Mouse (Mus musculus): ENCODE data around the gene Bub1b. TPM values are rescaled to one million over a fixed set of nuclear protein-coding genes. Genes with fewer than 3 reads are reported as not detected.

Bub1b gene
- total and polyA plus RNA-seq, 2 experiments from 2014 or later = 14.8 to 37.7 TPM

GRCm38 (mm10) chr2:118573135-118573534 is 24.9 kb upstream of the Bub1b start:
- ATAC-seq (ENCODE audit: insufficient read depth, low read depth) (no peak), DNase-seq (ENCODE audit: low spot score) (no peak)
- Histone ChIP-seq H3K9me3 (replicated peaks; ENCODE audit: control insufficient read depth, low read length) (no peaks in the 10 kb centered on the region), H3K4me2 (ENCODE audit: low read depth, low read length) (no peak overlapping the region), H3K9ac (replicated peaks; ENCODE audit: low read depth, low read length) (no peak overlapping the region), H3K4me1 (ENCODE audit: control insufficient read depth, insufficient read depth) (no peaks in the 10 kb centered on the region), H3K27ac (ENCODE audit: low read depth) (no peak overlapping the region), H3K36me3 (replicated peaks; ENCODE audit: control insufficient read depth, insufficient read depth, low read length) (no peaks in the 10 kb centered on the region), H3K4me3 (ENCODE audit: low read depth, low read length) (no peak overlapping the region), H3K27me3 (ENCODE audit: control insufficient read depth, insufficient read depth, low read length) (no peaks in the 10 kb centered on the region)
- 75% methylated on average over 3 of the region's 3 CpGs for WGBS
- TF ChIP-seq EP300 (IDR thresholded peaks at IDR 0.05; ENCODE audit: low read depth) = no peak
- no peak for TF ChIP-seq CTCF (IDR thresholded peaks at IDR 0.05; ENCODE audit: low read depth)

DNA sequence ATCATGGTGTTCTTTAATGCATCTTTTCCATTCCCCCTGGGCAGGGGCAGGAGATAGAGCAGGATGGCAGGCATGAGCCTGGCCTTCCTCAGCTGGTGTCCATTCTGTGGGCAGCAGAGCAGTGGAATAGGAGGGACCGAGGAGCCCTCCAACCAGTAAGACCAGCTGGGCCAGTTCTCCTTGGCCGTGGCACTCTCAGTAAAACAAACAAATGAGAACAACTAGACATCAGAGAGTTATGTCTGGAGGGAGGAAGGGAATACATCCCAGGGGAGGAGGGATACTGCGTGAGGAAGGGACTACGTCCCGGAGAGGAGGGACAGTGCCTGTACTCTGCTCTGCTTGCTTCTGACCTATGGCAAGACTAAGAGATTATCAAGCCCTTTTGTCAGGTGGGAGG is 12.0 kb upstream of the Bub1b start:
- Histone ChIP-seq H3K4me3 (ENCODE audit: low read depth, low read length) (no peak overlapping the region), H3K9ac (replicated peaks; ENCODE audit: low read depth, low read length) (no peak overlapping the region), H3K9me3 (replicated peaks; ENCODE audit: control insufficient read depth, low read length) (no peaks in the 10 kb centered on the region), H3K27ac (ENCODE audit: low read depth) (no peak overlapping the region), H3K4me2 (ENCODE audit: low read depth, low read length) (no peak overlapping the region), H3K4me1 (ENCODE audit: control insufficient read depth, insufficient read depth) (no peaks in the 10 kb centered on the region), H3K36me3 (replicated peaks; ENCODE audit: control insufficient read depth, insufficient read depth, low read length) (no peaks in the 10 kb centered on the region), H3K27me3 (ENCODE audit: control insufficient read depth, insufficient read depth, low read length) (no peaks in the 10 kb centered on the region)
- DNase-seq (ENCODE audit: low spot score) (no peak), ATAC-seq (ENCODE audit: insufficient read depth, low read depth) (no peak)
- TF ChIP-seq EP300 (IDR thresholded peaks at IDR 0.05; ENCODE audit: low read depth) (no peak), CTCF (IDR thresholded peaks at IDR 0.05; ENCODE audit: low read depth) (no peak)
- 72% methylated on average over 5 of the region's 5 CpGs for WGBS

DNA sequence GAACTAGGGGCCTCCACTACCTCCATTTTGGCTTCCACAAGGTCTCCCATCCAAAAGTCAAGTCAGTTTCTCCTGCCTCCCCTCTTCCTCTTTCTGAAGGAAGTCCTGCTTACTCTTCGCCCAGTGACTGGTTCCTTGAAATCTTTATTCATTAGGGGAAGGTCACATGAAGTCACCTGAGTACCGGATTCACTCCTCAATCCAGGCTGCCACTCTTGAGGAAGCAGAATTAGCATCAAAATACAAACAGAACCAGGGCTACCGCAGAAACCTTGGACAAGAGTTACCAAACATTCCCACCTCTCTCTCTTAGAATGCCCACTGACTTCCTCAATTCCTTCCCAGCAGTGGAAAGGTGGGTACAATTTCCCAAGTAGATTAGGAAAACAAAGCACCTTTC is 10.3 kb upstream of the Bub1b start:
- DNase-seq (ENCODE audit: low spot score) (no peak), ATAC-seq (ENCODE audit: insufficient read depth, low read depth) (no peak)
- Histone ChIP-seq H3K4me3 (ENCODE audit: low read depth, low read length) (no peak overlapping the region), H3K4me1 (ENCODE audit: control insufficient read depth, insufficient read depth) (no peaks in the 10 kb centered on the region), H3K27me3 (ENCODE audit: control insufficient read depth, insufficient read depth, low read length) (no peaks in the 10 kb centered on the region), H3K27ac (ENCODE audit: low read depth) (no peak overlapping the region), H3K4me2 (ENCODE audit: low read depth, low read length) (no peak overlapping the region), H3K36me3 (replicated peaks; ENCODE audit: control insufficient read depth, insufficient read depth, low read length) (no peaks in the 10 kb centered on the region), H3K9me3 (replicated peaks; ENCODE audit: control insufficient read depth, low read length) (no peaks in the 10 kb centered on the region), H3K9ac (replicated peaks; ENCODE audit: low read depth, low read length) (no peak overlapping the region)
- TF ChIP-seq EP300 (IDR thresholded peaks at IDR 0.05; ENCODE audit: low read depth) (no peak), CTCF (IDR thresholded peaks at IDR 0.05; ENCODE audit: low read depth) (no peak)
- 73% methylated on average over 3 of the region's 3 CpGs for WGBS

DNA sequence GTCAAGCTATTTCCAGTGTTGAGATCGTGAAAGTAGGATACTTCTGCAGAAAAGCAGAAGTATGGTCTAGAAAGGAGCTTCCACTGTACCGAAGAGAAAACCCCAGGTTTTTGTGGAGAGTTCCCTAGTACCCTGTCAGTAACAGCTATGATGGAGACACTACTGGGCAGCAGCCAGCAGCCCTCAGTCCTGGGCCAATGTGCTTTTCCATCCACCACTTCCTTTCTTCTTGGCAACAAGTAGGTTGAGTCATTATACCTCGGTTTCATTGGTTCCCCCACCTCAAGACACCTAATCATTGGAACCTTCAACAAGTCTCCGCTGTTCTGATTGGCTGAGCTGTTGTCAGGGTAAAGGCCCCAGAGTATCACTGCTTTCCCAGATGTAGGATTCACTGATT is 6.9 kb upstream of the Bub1b start:
- H3K9ac ChIP-seq (replicated peaks; ENCODE audit: low read depth, low read length) = no peak overlapping the region
- WGBS = 72% methylated on average over 4 of the region's 4 CpGs
- no peak overlapping the region for H3K27ac ChIP-seq (ENCODE audit: low read depth)
- no peak for TF ChIP-seq EP300 (IDR thresholded peaks at IDR 0.05; ENCODE audit: low read depth)
- no peak for TF ChIP-seq CTCF (IDR thresholded peaks at IDR 0.05; ENCODE audit: low read depth)
- DNase-seq (ENCODE audit: low spot score) (no peak), ATAC-seq (ENCODE audit: insufficient read depth, low read depth) (no peak)
- H3K4me1 ChIP-seq (ENCODE audit: control insufficient read depth, insufficient read depth) = no peaks in the 10 kb centered on the region
- no peaks in the 10 kb centered on the region for H3K36me3 ChIP-seq (replicated peaks; ENCODE audit: control insufficient read depth, insufficient read depth, low read length)
- no peak overlapping the region for H3K4me2 ChIP-seq (ENCODE audit: low read depth, low read length)
- H3K4me3 ChIP-seq (ENCODE audit: low read depth, low read length) = no peak overlapping the region
- H3K9me3 ChIP-seq (replicated peaks; ENCODE audit: control insufficient read depth, low read length) = no peaks in the 10 kb centered on the region
- no peaks in the 10 kb centered on the region for H3K27me3 ChIP-seq (ENCODE audit: control insufficient read depth, insufficient read depth, low read length)

- Histone ChIP-seq H3K4me2 (ENCODE audit: low read depth, low read length) (peak overlapping the region; percentile 88), H3K4me1 (ENCODE audit: control insufficient read depth, insufficient read depth) (peaks cover 17% of the 10 kb centered on the region; the same call in 1 of the 2 replicates), H3K9me3 (replicated peaks; ENCODE audit: control insufficient read depth, low read length) (no peaks in the 10 kb centered on the region), H3K27me3 (ENCODE audit: control insufficient read depth, insufficient read depth, low read length) (no peaks in the 10 kb centered on the region), H3K36me3 (replicated peaks; ENCODE audit: control insufficient read depth, insufficient read depth, low read length) (peaks cover 12% of the 10 kb centered on the region), H3K27ac (ENCODE audit: low read depth) (no peak overlapping the region), H3K4me3 (ENCODE audit: low read depth, low read length) (peak overlapping the region; percentile 75), H3K9ac (replicated peaks; ENCODE audit: low read depth, low read length) (peak overlapping the region; percentile 72; the same call in 1 of the 2 replicates)
- DNase-seq (ENCODE audit: low spot score) (no peak), ATAC-seq (ENCODE audit: insufficient read depth, low read depth) (no peak)
- TF ChIP-seq CTCF (IDR thresholded peaks at IDR 0.05; ENCODE audit: low read depth) = no peak
- TF ChIP-seq EP300 (IDR thresholded peaks at IDR 0.05; ENCODE audit: low read depth) = no peak
- 33% methylated on average over 5 of the region's 5 CpGs for WGBS
Observed at GRCm38 (mm10) chr2:118599087-118599486, 1.1 kb downstream of the Bub1b start.

- no peak overlapping the region for H3K9ac ChIP-seq (replicated peaks; ENCODE audit: low read depth, low read length)
- H3K4me1 ChIP-seq (ENCODE audit: control insufficient read depth, insufficient read depth) = peaks cover 17% of the 10 kb centered on the region; the same call in 1 of the 2 replicates
- WGBS = 45% methylated on average over 18 of the region's 18 CpGs
- no peaks in the 10 kb centered on the region for H3K27me3 ChIP-seq (ENCODE audit: control insufficient read depth, insufficient read depth, low read length)
- ATAC-seq (ENCODE audit: insufficient read depth, low read depth) (no peak), DNase-seq (ENCODE audit: low spot score) (no peak)
- H3K36me3 ChIP-seq (replicated peaks; ENCODE audit: control insufficient read depth, insufficient read depth, low read length) = peaks cover 32% of the 10 kb centered on the region
- H3K4me2 ChIP-seq (ENCODE audit: low read depth, low read length) = peak overlapping the region; percentile 17; the same call in 1 of the 2 replicates
- no peaks in the 10 kb centered on the region for H3K9me3 ChIP-seq (replicated peaks; ENCODE audit: control insufficient read depth, low read length)
- H3K27ac ChIP-seq (ENCODE audit: low read depth) = no peak overlapping the region
- no peak for TF ChIP-seq EP300 (IDR thresholded peaks at IDR 0.05; ENCODE audit: low read depth)
- no peak for TF ChIP-seq CTCF (IDR thresholded peaks at IDR 0.05; ENCODE audit: low read depth)
- no peak overlapping the region for H3K4me3 ChIP-seq (ENCODE audit: low read depth, low read length)
Observed at GRCm38 (mm10) chr2:118601599-118602263, 3.7 kb downstream of the Bub1b start.

Measured in heart, postnatal 0 days (tissue).